Mouse (Mus musculus) heart, postnatal 10 days (tissue): ENCODE data around the gene Tgm3. TPM values are rescaled to one million over a fixed set of nuclear protein-coding genes. Genes with fewer than 3 reads are reported as not detected.

Experiments used
- DNase-seq, 2 experiments: peaks; one replicate each; pipeline ENCODE4 v3.0.0; 2021
- intact Hi-C: fragments of 180-260 bp; cut with DNase I; formaldehyde crosslinking; loops from one replicate; pipeline ENCODE4 v1.15.1; 2025
- total RNA-seq, 2 experiments: library from RNA; stranded (reverse); gene quantifications; 2 replicates each; pipeline ENCODE4 v1.2.3; 2021

Gene Tgm3
- total RNA-seq = under 1 TPM; 0.05 TPM

GRCm38 (mm10) chr2:130012026-130012425 is at the start of gene Tgm3:
TSS of gene Tgm3 (plus strand) at chr2:130012349.
- DNase-seq = no peak
- intact Hi-C loops = no loop called here

GRCm38 (mm10) chr2:129980608-129981007 is 31.5 kb upstream of the Tgm3 start:
- DNase-seq = no peak
- intact Hi-C loops = no loop called here

DNA sequence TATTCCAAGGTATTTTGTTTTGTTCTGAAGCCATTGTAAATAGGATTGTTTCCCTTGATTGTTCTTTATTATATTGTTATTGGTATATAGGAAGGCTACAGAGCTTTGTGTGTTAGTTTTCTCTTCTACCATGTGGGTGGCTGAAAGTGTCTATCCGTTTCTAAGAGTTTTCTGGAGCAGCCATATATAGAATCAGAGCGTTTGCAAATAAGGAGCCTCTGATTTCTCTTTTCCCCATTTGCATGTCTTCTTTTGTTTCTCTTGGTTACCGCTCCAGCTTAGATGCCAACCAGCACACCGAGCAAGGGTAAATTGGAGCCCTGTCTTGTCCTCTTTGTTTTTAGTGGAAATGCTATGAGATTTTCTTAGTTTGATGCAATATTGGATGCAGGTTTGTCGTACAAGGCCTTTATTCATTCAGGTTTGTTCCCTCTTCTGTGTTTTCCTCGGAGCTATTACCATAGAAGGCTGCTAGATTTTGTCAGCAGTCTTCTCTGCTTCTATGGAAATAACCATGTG is 24.6 kb upstream of the Tgm3 start:
- intact Hi-C loops = no loop called here
- no peak for DNase-seq

DNA sequence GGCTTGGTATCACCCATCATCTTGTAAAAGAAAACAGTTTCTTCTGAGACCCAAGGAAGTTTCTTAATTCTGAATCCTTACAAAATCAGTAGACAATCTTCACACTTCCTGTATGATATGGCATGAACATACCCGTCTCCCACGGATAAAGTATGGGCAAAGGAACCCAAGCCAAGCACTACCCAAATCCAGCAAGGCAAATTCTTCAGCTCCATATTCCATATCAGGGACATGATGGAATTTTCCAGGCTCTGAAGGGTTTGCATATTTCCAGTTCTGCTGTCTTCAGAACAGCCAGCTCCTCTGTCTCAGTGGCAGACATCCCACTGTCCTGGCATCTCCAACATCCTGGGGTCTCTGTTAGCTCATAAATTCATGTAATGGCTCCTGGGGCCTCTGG is 22.5 kb upstream of the Tgm3 start:
- intact Hi-C loops = no loop called here
- no peak for DNase-seq

- DNase-seq = no peak
- intact Hi-C loops = no loop called here
Measured at GRCm38 (mm10) chr2:129994468-129994867, 17.7 kb upstream of the Tgm3 start.

DNA sequence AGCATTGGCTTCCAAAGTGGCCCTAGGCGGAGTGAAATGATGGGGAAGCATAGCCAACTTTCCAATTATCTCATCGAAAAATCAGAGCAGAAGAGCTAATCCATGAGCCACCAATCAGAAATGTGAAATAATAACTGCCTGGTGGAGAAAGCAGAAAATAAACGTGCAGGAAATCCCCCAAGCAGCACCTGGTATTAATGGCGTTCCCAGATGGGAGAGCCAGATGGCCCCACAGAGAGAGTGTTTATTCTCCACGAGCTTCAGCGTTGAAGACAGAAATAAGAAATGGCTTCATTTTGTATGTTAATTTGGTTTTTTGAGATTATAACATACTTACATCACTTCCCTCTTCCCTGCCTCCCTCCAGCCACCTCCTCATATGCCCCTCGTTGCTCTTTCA is 13.7 kb upstream of the Tgm3 start:
- no peak for DNase-seq
- intact Hi-C loops = no loop called here

DNA sequence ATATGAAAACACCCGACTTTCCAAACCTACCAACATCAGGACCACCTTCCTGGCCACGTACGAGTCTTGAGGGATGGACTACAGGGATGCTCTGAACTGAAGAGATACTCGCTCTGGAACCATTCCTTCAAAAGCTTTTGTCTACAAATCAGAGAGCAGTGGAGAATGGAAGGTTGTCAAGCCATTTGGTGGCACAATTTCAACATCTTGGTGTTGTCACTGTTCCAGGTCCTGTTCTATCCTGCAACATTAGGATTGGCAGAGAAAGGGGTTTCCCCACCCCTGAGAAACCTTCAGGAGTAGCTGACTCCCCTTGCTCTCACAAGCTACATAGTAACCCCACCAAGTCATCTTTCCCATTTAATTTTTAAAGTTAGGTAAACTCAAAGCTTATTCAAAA is 12.9 kb upstream of the Tgm3 start:
- intact Hi-C loops = no loop called here
- no peak for DNase-seq

DNA sequence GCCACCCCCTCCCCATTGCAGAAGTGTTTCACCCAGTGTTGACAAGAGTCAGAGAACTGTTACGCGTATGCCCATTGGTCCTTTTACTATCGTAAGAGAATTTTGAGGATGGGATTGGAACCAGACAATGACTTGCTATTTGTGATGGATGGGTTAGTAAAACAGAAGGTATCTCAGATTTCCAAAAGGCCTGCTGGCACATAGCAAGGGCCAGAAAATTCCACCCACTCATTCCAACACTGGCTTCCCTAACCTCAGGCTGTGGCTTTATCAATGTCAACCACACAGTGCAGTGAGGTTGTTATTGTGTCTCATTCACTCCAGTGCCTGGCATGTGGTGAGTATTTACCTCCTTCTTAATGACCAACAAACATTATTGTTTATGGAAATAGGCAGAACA is 11.5 kb upstream of the Tgm3 start:
- no peak for DNase-seq
- intact Hi-C loops = no loop called here

DNA sequence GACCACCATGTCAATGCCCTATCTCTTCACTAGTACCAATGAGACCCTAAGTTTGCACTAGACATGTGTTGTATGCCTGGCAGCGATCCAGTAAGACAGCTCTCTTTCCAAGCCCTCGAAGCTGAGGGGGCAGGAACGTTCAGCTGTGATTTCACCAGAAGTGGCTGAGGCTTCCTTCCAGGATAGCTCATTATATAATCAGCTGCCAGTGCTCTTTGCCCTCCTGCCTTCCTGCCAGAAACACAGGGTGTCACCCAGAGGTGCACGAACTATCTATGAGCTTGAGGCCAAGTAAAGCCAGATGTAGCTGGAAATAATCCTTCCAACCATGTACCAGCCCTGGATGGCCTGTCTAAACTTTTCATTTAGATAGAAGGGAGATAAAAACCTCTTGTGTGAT is 8.1 kb upstream of the Tgm3 start:
- DNase-seq = peak; percentile 8 to 18
- intact Hi-C loops = no loop called here

- intact Hi-C loops = no loop called here
- DNase-seq = no peak
Measured at GRCm38 (mm10) chr2:130009371-130009770, 2.8 kb upstream of the Tgm3 start.

GRCm38 (mm10) chr2:130013646-130014045 is 1.5 kb downstream of the Tgm3 start:
- intact Hi-C loops = no loop called here
- DNase-seq = no peak

DNA sequence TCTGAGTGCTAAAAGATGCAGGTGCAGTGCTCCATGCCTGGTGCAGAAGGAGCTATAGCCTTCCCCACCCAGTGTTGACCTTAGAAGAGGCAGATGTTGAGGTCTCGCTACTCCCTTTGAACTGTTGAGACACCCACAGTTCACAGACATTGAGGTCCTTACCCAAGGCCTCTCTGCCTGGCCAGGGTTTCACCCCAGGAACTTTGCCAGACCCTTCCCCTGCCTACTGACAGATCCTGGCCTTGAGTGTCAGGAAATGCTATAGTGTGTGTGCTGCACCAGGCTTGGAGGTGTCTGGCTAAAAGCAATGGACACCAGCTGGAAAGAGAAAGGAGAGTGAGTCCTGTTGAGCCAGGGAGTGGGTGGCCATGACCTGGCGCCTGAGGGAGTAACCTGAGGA is 3.0 kb downstream of the Tgm3 start:
- DNase-seq = no peak
- intact Hi-C loops = no loop called here

DNA sequence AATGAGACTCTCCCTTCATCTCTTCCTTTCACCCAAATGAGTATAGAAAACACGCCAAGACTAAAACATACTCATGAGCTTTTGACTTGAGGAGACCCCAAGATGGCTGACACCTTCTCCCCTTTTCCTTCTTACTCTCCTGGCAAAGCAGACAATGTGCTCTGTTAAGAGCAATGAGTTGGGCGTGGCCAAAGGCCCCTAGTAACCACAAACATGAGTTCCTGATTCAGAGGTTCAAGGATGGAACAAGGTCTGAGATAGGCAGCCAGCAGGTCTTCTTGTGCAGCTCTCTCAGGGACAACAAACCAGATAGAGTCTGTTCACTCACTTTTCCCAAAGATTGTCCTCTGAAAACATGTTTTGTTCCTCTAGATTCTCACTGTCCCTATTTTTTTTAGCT is 5.9 kb downstream of the Tgm3 start:
- no peak for DNase-seq
- intact Hi-C loops = no loop called here

DNA sequence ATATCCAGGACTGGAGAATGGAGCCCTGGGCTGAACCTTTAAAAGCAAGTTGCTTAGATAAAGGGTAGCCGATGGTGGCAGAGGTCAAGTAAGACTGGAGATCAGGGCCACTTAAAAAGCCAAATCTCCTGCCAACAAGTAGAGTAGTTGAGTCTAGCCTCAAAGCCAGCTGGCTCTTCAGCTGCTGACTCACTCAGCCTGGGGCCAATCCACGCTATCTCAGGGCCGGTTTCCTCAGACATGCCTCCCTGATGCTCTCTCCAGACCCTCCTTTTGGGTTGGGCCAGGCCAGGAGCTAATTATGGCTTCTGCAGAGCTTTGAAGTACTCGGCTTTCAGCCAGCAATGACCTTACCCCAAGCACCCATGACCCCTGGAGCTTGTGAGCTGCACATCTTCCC is 15.7 kb downstream of the Tgm3 start:
- intact Hi-C loops = no loop called here
- peak; percentile 44 to 45 for DNase-seq

- DNase-seq = no peak
- intact Hi-C loops = no loop called here
Measured at GRCm38 (mm10) chr2:130029826-130030225, 17.7 kb downstream of the Tgm3 start.

GRCm38 (mm10) chr2:130032661-130033060 is 20.5 kb downstream of the Tgm3 start:
- intact Hi-C loops = no loop called here
- peak; percentile 20 to 33 for DNase-seq

DNA sequence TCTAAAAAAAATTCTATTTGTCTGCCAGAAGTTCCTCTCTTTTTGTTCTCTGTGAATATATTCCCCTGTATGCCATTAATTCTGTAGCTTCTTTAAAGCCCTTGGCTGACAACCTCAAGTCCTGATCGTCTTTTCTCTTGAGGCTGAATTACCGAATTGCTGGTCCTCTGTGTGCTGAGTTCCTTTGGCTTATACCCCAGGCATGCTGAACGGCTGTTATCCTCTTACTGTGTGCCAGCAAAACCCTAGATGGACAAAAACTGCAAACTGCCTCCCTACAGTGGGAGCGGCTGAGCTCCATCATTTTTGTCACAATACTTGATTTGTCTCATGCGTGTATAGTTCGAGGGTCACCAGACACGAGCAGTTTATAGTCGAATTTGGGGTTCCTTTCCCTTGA is 24.7 kb downstream of the Tgm3 start:
- intact Hi-C loops = no loop called here
- DNase-seq = peak in 1 of 2 experiments; percentile 8

GRCm38 (mm10) chr2:130038971-130039370 is 26.8 kb downstream of the Tgm3 start:
- intact Hi-C loops = no loop called here
- DNase-seq = no peak

DNA sequence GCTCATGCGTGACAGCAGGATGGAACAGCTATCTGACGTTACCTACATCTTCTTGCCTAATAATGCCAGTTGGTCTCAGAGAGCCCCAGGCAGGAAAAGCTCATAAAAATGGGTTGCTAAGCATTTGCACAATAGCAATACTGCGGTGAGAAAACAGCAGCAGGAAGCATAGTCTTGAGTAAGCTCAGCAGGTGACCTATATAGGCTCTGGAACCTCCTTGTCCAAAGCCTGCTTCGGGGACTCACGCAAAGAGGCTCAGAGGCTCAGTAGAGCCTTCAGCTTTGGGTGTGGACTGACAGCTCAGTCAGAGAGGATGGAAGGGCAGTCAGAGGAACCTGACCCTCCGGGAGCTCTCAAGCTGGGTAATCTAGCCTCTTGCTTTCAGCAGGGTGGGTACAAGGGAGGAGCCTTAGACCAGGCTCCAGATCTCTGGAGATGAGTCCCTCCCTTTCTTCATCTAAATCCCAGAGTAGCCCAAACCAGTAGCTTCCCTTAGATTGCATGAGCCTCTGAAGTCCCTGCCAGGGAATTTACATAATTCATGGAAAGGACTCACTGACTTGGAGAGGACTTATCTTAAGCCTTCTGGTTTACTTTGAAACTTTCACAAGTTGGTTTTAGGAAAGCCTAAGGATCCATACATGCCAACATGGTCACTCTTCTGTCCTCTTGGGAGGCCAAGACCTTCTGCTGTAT is 28.2 kb downstream of the Tgm3 start:
- no peak for DNase-seq
- intact Hi-C loops = no loop called here

DNA sequence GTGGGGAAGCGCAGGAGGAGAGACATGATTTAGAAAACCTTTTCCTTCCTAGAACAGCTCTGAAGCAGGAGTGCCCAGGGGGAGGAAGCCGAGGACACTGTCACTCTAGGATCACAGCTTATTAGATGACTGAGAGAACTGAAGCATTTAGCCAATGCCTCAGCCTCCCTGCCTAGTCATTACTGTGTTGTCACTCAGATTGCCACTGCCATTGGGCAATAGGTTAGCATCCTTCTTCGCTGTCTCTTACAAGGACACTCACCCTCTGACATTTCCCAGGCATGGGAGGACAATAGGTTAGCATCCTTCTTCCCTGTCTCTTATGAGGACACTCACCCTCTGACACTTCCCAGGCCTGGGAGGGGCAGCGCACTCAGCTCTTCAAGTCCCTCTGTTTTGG is 31.7 kb downstream of the Tgm3 start:
- no peak for DNase-seq
- intact Hi-C loops = no loop called here

GRCm38 (mm10) chr2:130047923-130048440 is 35.8 kb downstream of the Tgm3 start:
- intact Hi-C loops = no loop called here
- no peak for DNase-seq

- no peak for DNase-seq
- intact Hi-C loops = no loop called here
Measured at GRCm38 (mm10) chr2:130048792-130049191, 36.6 kb downstream of the Tgm3 start.

DNA sequence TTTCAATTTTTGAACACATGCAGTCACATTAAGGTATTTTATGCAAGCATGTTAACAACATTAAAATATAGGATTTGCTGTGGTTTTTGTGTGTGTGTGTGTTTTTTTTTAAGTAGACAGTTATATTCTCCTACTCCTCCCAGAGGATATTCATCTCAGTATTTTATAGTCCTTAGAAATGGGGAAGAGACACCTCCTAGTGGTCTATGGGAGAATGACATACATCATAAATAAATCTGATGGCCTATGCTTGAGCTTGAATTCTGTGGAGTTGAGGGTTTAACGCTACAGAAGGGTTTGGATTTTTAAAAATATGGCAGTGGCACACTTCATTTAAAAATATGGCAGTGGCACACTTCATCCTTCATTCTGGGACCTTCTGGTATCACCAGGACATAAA is 46.0 kb downstream of the Tgm3 start:
- peak; percentile 15 to 43 for DNase-seq
- intact Hi-C loops = loop anchor here (1.0 to 5.0 kb wide), 3 partner anchors 153 to 381 kb away; no protein-coding TSS in a partner anchor
